Mouse (Mus musculus): ENCODE data around the gene Man2c1. TPM values are rescaled to one million over a fixed set of nuclear protein-coding genes. Genes with fewer than 3 reads are reported as not detected.
A peak's percentile ranks its signal among the peaks of the same experiment; 100 is the strongest.

The Man2c1 gene
- 70.2 and 88.8 TPM in 2 replicates for polyA plus RNA-seq (2016; fragmentation: Nextera tagmentation; extraction: Ambion mirVana)

GRCm38 (mm10) chr9:57130577-57131433, at the start of gene Man2c1:
Man2c1 (plus strand) TSS chr9:57130690.
- ATAC-seq (ENCODE audit: insufficient number of reproducible peaks, insufficient read depth, low FRiP score, low TSS enrichment) = peak; percentile 90
- Histone ChIP-seq H3K9ac (peak within 1 kb of the TSS; percentile 75), H3K4me1 (peaks cover 6% of the 10 kb centered on the region), H3K36me3 (peaks cover 34% of the 10 kb centered on the region), H3K9me3 (no peaks in the 10 kb centered on the region), H3K27me3 (no peaks in the 10 kb centered on the region), H3K27ac (peak within 1 kb of the TSS; percentile 93), H3K4me3 (peak within 1 kb of the TSS; percentile 72), H3K4me2 (replicated peaks) (peak within 1 kb of the TSS; percentile 89)
- under 1% methylated on average over 58 of the region's 58 CpGs for WGBS

- 84% methylated on average over 3 of the region's 3 CpGs for WGBS
- ATAC-seq (ENCODE audit: insufficient number of reproducible peaks, insufficient read depth, low FRiP score, low TSS enrichment) = no peak
- H3K9me3 ChIP-seq = no peaks in the 10 kb centered on the region
- peaks cover 10% of the 10 kb centered on the region for H3K36me3 ChIP-seq
- H3K4me3 ChIP-seq = no peak overlapping the region
- peaks cover 4% of the 10 kb centered on the region; the same call in 1 of the 2 replicates for H3K4me1 ChIP-seq
- H3K27me3 ChIP-seq = no peaks in the 10 kb centered on the region
- H3K9ac ChIP-seq = no peak overlapping the region
- no peak overlapping the region for H3K27ac ChIP-seq
- no peak overlapping the region for H3K4me2 ChIP-seq (replicated peaks)
These were observed 48.3 kb upstream of the Man2c1 start for GRCm38 (mm10) chr9:57082236-57082635.

DNA sequence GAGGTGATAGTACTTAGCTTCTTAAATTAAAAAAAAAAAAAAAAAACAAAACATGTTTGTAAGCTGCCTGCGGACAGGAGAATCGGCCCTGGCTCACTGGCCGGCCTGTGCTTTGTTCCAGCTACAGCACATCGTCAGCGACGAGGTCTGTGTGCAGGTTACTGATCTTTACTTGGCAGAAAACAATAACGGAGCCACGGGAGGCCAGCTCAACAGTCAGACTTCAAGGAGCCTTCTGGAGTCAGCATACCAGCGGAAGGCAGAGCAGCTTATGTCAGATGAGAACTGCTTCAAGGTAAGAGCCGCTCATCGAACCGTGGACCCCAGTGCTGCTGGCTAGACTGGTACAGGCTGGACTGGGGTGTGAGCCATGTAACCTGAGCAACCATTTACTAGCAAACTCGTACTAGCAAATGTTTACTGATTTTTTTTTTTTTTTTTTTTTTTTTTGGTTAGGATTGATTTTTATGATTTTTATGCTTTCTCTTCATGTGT, 13.2 kb upstream of the Man2c1 start:
- Histone ChIP-seq H3K27ac (no peak overlapping the region), H3K4me2 (replicated peaks) (no peak overlapping the region), H3K36me3 (peaks cover 89% of the 10 kb centered on the region), H3K4me1 (no peaks in the 10 kb centered on the region), H3K9ac (no peak overlapping the region), H3K4me3 (no peak overlapping the region), H3K9me3 (no peaks in the 10 kb centered on the region), H3K27me3 (no peaks in the 10 kb centered on the region)
- WGBS = 92% methylated on average over 13 of the region's 13 CpGs
- no peak for ATAC-seq (ENCODE audit: insufficient number of reproducible peaks, insufficient read depth, low FRiP score, low TSS enrichment)

- Histone ChIP-seq H3K27me3 (no peaks in the 10 kb centered on the region), H3K4me3 (no peak overlapping the region), H3K27ac (no peak overlapping the region), H3K4me1 (peaks cover 6% of the 10 kb centered on the region), H3K36me3 (peaks cover 34% of the 10 kb centered on the region), H3K9me3 (no peaks in the 10 kb centered on the region), H3K4me2 (replicated peaks) (peak overlapping the region; percentile 89; the same call in 1 of the 2 replicates), H3K9ac (no peak overlapping the region)
- ATAC-seq (ENCODE audit: insufficient number of reproducible peaks, insufficient read depth, low FRiP score, low TSS enrichment) = no peak
These were observed 849 bp upstream of the Man2c1 start for GRCm38 (mm10) chr9:57129641-57130040.

- H3K27me3 ChIP-seq = no peaks in the 10 kb centered on the region
- H3K4me3 ChIP-seq = no peak overlapping the region
- no peak overlapping the region for H3K27ac ChIP-seq
- H3K36me3 ChIP-seq = peaks cover 73% of the 10 kb centered on the region
- no peaks in the 10 kb centered on the region for H3K4me1 ChIP-seq
- no peak overlapping the region for H3K9ac ChIP-seq
- ATAC-seq (ENCODE audit: insufficient number of reproducible peaks, insufficient read depth, low FRiP score, low TSS enrichment) = no peak
- H3K4me2 ChIP-seq (replicated peaks) = no peak overlapping the region
- 79% methylated on average over 6 of the region's 6 CpGs for WGBS
- no peaks in the 10 kb centered on the region for H3K9me3 ChIP-seq
These were observed 6.8 kb downstream of the Man2c1 start for GRCm38 (mm10) chr9:57137246-57137645.

DNA sequence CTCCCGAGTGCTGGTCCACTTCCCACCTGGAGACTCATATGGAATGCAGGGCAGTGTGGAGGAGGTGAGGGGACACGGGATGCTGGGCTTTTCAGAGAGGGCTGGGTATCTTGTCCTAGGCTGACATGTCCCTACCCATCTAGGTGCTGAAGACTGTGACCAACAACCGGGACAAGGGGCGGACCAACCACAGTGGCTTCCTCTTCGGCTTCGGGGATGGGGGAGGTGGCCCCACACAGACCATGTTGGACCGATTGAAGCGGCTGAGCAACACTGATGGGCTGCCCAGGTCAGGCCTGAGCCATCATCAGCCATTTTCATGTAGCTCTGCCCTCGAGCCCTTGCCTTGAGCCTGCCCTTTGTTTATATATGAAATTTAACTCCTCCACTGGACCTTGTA, 7.3 kb downstream of the Man2c1 start:
- Histone ChIP-seq H3K4me2 (replicated peaks) (no peak overlapping the region), H3K36me3 (peaks cover 78% of the 10 kb centered on the region), H3K9ac (no peak overlapping the region), H3K4me3 (no peak overlapping the region), H3K4me1 (no peaks in the 10 kb centered on the region), H3K27me3 (no peaks in the 10 kb centered on the region), H3K27ac (no peak overlapping the region), H3K9me3 (no peaks in the 10 kb centered on the region)
- ATAC-seq (ENCODE audit: insufficient number of reproducible peaks, insufficient read depth, low FRiP score, low TSS enrichment) = no peak
- WGBS = 83% methylated on average over 9 of the region's 9 CpGs

- H3K4me1 ChIP-seq = no peaks in the 10 kb centered on the region
- peaks cover 85% of the 10 kb centered on the region for H3K36me3 ChIP-seq
- H3K27ac ChIP-seq = no peak overlapping the region
- H3K27me3 ChIP-seq = no peaks in the 10 kb centered on the region
- H3K9me3 ChIP-seq = no peaks in the 10 kb centered on the region
- no peak overlapping the region for H3K4me2 ChIP-seq (replicated peaks)
- WGBS = 94% methylated on average over 6 of the region's 6 CpGs
- no peak overlapping the region for H3K4me3 ChIP-seq
- ATAC-seq (ENCODE audit: insufficient number of reproducible peaks, insufficient read depth, low FRiP score, low TSS enrichment) = no peak
- no peak overlapping the region for H3K9ac ChIP-seq
These were observed 8.0 kb downstream of the Man2c1 start for GRCm38 (mm10) chr9:57138507-57138906.

- H3K9ac ChIP-seq = no peak overlapping the region
- no peak overlapping the region for H3K4me3 ChIP-seq
- H3K27me3 ChIP-seq = no peaks in the 10 kb centered on the region
- ATAC-seq (ENCODE audit: insufficient number of reproducible peaks, insufficient read depth, low FRiP score, low TSS enrichment) = no peak
- 94% methylated on average over 9 of the region's 9 CpGs for WGBS
- peaks cover 89% of the 10 kb centered on the region for H3K36me3 ChIP-seq
- no peaks in the 10 kb centered on the region for H3K9me3 ChIP-seq
- H3K27ac ChIP-seq = no peak overlapping the region
- H3K4me1 ChIP-seq = no peaks in the 10 kb centered on the region
- no peak overlapping the region for H3K4me2 ChIP-seq (replicated peaks)
These were observed 8.6 kb downstream of the Man2c1 start for GRCm38 (mm10) chr9:57139110-57139509.

GRCm38 (mm10) chr9:57139571-57139970, 9.1 kb downstream of the Man2c1 start:
- no peak overlapping the region for H3K27ac ChIP-seq
- H3K9me3 ChIP-seq = no peaks in the 10 kb centered on the region
- H3K4me1 ChIP-seq = no peaks in the 10 kb centered on the region
- H3K27me3 ChIP-seq = no peaks in the 10 kb centered on the region
- peaks cover 92% of the 10 kb centered on the region for H3K36me3 ChIP-seq
- no peak overlapping the region for H3K9ac ChIP-seq
- H3K4me3 ChIP-seq = no peak overlapping the region
- ATAC-seq (ENCODE audit: insufficient number of reproducible peaks, insufficient read depth, low FRiP score, low TSS enrichment) = no peak
- no peak overlapping the region for H3K4me2 ChIP-seq (replicated peaks)
- 86% methylated on average over 5 of the region's 5 CpGs for WGBS

- 90% methylated on average over 17 of the region's 17 CpGs for WGBS
- H3K36me3 ChIP-seq = peaks cover 77% of the 10 kb centered on the region
- H3K4me3 ChIP-seq = no peak overlapping the region
- no peak overlapping the region for H3K4me2 ChIP-seq (replicated peaks)
- 0 out of 2 replicates have a peak, but pooled peaks cover 2% of the 10 kb centered on the region for H3K4me1 ChIP-seq
- no peak overlapping the region for H3K27ac ChIP-seq
- no peaks in the 10 kb centered on the region for H3K9me3 ChIP-seq
- no peak overlapping the region for H3K9ac ChIP-seq
- no peaks in the 10 kb centered on the region for H3K27me3 ChIP-seq
- no peak for ATAC-seq (ENCODE audit: insufficient number of reproducible peaks, insufficient read depth, low FRiP score, low TSS enrichment)
These were observed 11.2 kb downstream of the Man2c1 start for GRCm38 (mm10) chr9:57141417-57142353.

DNA sequence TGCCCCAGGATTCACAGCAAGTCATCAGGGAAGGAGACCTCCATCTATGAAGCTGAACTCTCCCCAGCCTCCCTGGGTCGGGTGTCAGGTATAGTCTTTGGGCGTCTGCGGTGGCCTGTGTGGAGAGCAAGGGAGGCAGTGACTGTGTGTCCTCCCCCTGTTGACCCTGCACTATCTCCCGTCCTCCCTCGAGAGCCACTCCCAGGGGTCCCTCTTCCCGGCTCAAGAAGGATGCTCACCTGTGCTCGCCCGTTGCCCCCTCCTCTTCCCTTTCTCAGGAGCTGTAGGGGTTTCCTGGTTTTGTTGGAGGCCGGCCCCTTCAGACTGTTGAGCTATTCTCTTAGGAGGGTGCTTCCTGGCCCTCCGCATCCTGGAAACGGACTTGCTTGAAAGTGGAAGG, 12.7 kb downstream of the Man2c1 start:
- H3K36me3 ChIP-seq = peaks cover 62% of the 10 kb centered on the region
- no peak overlapping the region for H3K4me2 ChIP-seq (replicated peaks)
- H3K4me1 ChIP-seq = peaks cover 10% of the 10 kb centered on the region; the same call in 1 of the 2 replicates
- H3K4me3 ChIP-seq = no peak overlapping the region
- 83% methylated on average over 11 of the region's 11 CpGs for WGBS
- no peak overlapping the region for H3K9ac ChIP-seq
- no peaks in the 10 kb centered on the region for H3K27me3 ChIP-seq
- no peaks in the 10 kb centered on the region for H3K9me3 ChIP-seq
- ATAC-seq (ENCODE audit: insufficient number of reproducible peaks, insufficient read depth, low FRiP score, low TSS enrichment) = no peak
- H3K27ac ChIP-seq = no peak overlapping the region

All from embryonic facial prominence, embryonic 12.5 days (tissue).